Mouse (Mus musculus) olfactory bulb, adult 2 months (tissue): ENCODE results near the gene Camta1.

ENCODE experiments used
- CTCF ChIP-seq: fragments of 200-500 bp; IDR thresholded peaks from 2 replicates; pipeline ENCODE4 v1.5.1; 2012; ENCODE audit warnings: low read depth, mild to moderate bottlenecking, low read length, moderate library complexity; ENCODE audit not compliant: insufficient read depth
- POLR2A ChIP-seq: fragments of 200-500 bp; IDR thresholded peaks from 2 replicates; pipeline ENCODE4 v1.6.1; 2012; ENCODE audit warnings: mild to moderate bottlenecking, low read depth, low read length, moderate library complexity; ENCODE audit not compliant: insufficient read depth

DNA sequence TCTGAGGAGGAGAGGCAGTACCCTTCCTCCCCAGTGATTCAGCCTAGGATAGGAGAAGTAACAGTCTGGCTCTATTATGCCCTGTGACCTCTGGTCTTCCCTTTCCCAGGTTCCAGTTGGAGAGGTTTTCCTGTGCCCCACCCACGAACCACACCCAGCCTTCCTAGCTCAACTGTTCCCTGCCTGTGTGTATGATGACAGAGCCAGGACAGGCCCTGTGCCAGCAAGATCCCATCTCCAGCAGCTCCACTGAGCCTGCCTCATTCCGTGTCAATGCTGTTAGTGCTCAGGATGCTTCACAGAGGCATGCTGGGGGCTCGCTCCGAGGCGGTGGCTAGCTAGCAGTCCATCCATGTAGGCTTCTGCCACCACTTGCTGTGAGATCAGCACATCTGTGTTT lies 321.8 kb downstream of the Camta1 start:
- TF ChIP-seq CTCF (no peak), POLR2A (no peak)
